Mouse (Mus musculus) ES-Bruce4 (cell line): ENCODE data around the gene Snd1.

ENCODE experiments used
- CTCF ChIP-seq: IDR thresholded peaks from one replicate; pipeline ENCODE4 v1.8.1; 2011; ENCODE audit warnings: low read depth, low read length
- EP300 ChIP-seq: IDR thresholded peaks from 2 replicates; pipeline ENCODE4 v1.6.1; 2011; ENCODE audit warnings: low read depth, low read length; ENCODE audit not compliant: insufficient read depth
- POLR2A ChIP-seq: IDR thresholded peaks from one replicate; pipeline ENCODE4 v1.8.1; 2011; ENCODE audit warnings: low read length; ENCODE audit not compliant: insufficient read depth

- no peak for TF ChIP-seq CTCF
- TF ChIP-seq POLR2A: no peak
- TF ChIP-seq EP300: no peak
These were observed 358.5 kb downstream of the Snd1 start for GRCm38 (mm10) chr6:28833380-28833822.
